Mouse (Mus musculus): ENCODE results near the gene Rnf135. TPM values are rescaled to one million over a fixed set of nuclear protein-coding genes. Genes with fewer than 3 reads are reported as not detected.
"Not testable (repeated sequence)": the region's sequence is repeated elsewhere in the genome, so short reads cannot be mapped to it uniquely, and the experiment has no call there.

Gene Rnf135
- total RNA-seq (2021) (1 to 10 TPM; 7.1 to 9.8 TPM), polyA plus RNA-seq (2012; rRNA removed) (8.4 and 12.2 TPM in 2 replicates)
- long read RNA-seq, transcript Rnf135-201 (5 exons, 1,984 nt): major isoform, 6 of 9 reads
- long read RNA-seq, partial matches to known transcripts: 0 of 9 reads
- long read RNA-seq, other reads (novel, unspliced or antisense): 3 of 9 reads

- DNase-seq: peak; percentile 95
Measured at GRCm38 (mm10) chr11:80183705-80184255, at the start of gene Rnf135. Rnf135 (plus strand) TSS chr11:80183851.

GRCm38 (mm10) chr11:80134744-80135143 is 48.9 kb upstream of the Rnf135 start:
- no peak for DNase-seq

- no peak for DNase-seq
Measured at GRCm38 (mm10) chr11:80135954-80136683, 47.5 kb upstream of the Rnf135 start.

- peak; percentile 47 for DNase-seq
Measured at GRCm38 (mm10) chr11:80136786-80137185, 46.9 kb upstream of the Rnf135 start.

GRCm38 (mm10) chr11:80137773-80138172 is 45.9 kb upstream of the Rnf135 start:
- no peak for DNase-seq

- DNase-seq: peak; percentile 90
Measured at GRCm38 (mm10) chr11:80141825-80142521, 41.7 kb upstream of the Rnf135 start, which contains the start of gene Tefm. Tefm (minus strand) TSS chr11:80142175.

GRCm38 (mm10) chr11:80142872-80143271 is 40.8 kb upstream of the Rnf135 start:
- DNase-seq: no peak

- no peak for DNase-seq
Measured at GRCm38 (mm10) chr11:80145787-80146275, 37.8 kb upstream of the Rnf135 start.

- DNase-seq: no peak
Measured at GRCm38 (mm10) chr11:80147748-80148147, 35.9 kb upstream of the Rnf135 start.

GRCm38 (mm10) chr11:80148313-80148712 is 35.3 kb upstream of the Rnf135 start:
- DNase-seq: no peak

GRCm38 (mm10) chr11:80148974-80149373 is 34.7 kb upstream of the Rnf135 start:
- not testable (repeated sequence) for DNase-seq

GRCm38 (mm10) chr11:80149412-80150023 is 34.1 kb upstream of the Rnf135 start:
- peak; percentile 56 for DNase-seq

GRCm38 (mm10) chr11:80150566-80150965 is 33.1 kb upstream of the Rnf135 start:
- DNase-seq: no peak

- DNase-seq: no peak
Measured at GRCm38 (mm10) chr11:80151541-80151940, 32.1 kb upstream of the Rnf135 start.

- DNase-seq: no peak
Measured at GRCm38 (mm10) chr11:80152376-80152775, 31.3 kb upstream of the Rnf135 start.

- peak; percentile 97 for DNase-seq
Measured at GRCm38 (mm10) chr11:80153857-80154495, 29.7 kb upstream of the Rnf135 start, which contains the start of gene Adap2. Adap2 (plus strand) TSS chr11:80154105.

GRCm38 (mm10) chr11:80154501-80154900 is 29.1 kb upstream of the Rnf135 start:
- no peak for DNase-seq

- no peak for DNase-seq
Measured at GRCm38 (mm10) chr11:80155541-80155940, 28.1 kb upstream of the Rnf135 start.

GRCm38 (mm10) chr11:80155961-80156360 is 27.7 kb upstream of the Rnf135 start:
- no peak for DNase-seq

GRCm38 (mm10) chr11:80156841-80157240 is 26.8 kb upstream of the Rnf135 start:
- no peak for DNase-seq

- no peak for DNase-seq
Measured at GRCm38 (mm10) chr11:80159018-80159417, 24.6 kb upstream of the Rnf135 start.

Data from adrenal gland, adult 2 months (tissue).